Mouse (Mus musculus) heart, postnatal 36 days (tissue): ENCODE data around the gene Plekhb1. TPM values are rescaled to one million over a fixed set of nuclear protein-coding genes. Genes with fewer than 3 reads are reported as not detected.

ENCODE experiments used
- total RNA-seq, 2 experiments: library from RNA; stranded (reverse); gene quantifications; 2 replicates each; pipeline ENCODE4 v1.2.3; 2021

Plekhb1 gene
- total RNA-seq, 2 experiments from 2014 or later = 2.6 to 2.7 TPM

Other genes starting within 250 kb of the Plekhb1 start
- 100 to 1,000 TPM in 1 of 2 experiments, 10 to 100 TPM in 1; 72.3 to 103 TPM for gene Ucp3, start 189.4 kb downstream of the Plekhb1 start, total RNA-seq
- gene Ucp2, start 169.1 kb downstream of the Plekhb1 start, total RNA-seq = 100 to 1,000 TPM; 331 to 414 TPM
- gene Dnajb13, start 147.5 kb downstream of the Plekhb1 start, total RNA-seq = not detected
- gene Coa4, start 125.3 kb downstream of the Plekhb1 start, total RNA-seq = 10 to 100 TPM; 17.1 to 17.4 TPM
- 10 to 100 TPM; 65.6 to 68.0 TPM for gene Rab6a, start 55.0 kb downstream of the Plekhb1 start, total RNA-seq
- gene Mrpl48, start 54.1 kb downstream of the Plekhb1 start, total RNA-seq = 10 to 100 TPM; 66.3 to 73.0 TPM
- gene Fam168a, start 44.2 kb upstream of the Plekhb1 start, total RNA-seq = 10 to 100 TPM; 38.8 to 44.7 TPM
- gene Relt, start 201.0 kb upstream of the Plekhb1 start, total RNA-seq = 1 to 10 TPM; 2.1 to 3.1 TPM